Mouse (Mus musculus): ENCODE data around the gene Nt5dc2. TPM values are rescaled to one million over a fixed set of nuclear protein-coding genes. Genes with fewer than 3 reads are reported as not detected.

Nt5dc2 gene
- polyA plus RNA-seq, 1 experiment from 2014 or later, result 451 TPM

DNA sequence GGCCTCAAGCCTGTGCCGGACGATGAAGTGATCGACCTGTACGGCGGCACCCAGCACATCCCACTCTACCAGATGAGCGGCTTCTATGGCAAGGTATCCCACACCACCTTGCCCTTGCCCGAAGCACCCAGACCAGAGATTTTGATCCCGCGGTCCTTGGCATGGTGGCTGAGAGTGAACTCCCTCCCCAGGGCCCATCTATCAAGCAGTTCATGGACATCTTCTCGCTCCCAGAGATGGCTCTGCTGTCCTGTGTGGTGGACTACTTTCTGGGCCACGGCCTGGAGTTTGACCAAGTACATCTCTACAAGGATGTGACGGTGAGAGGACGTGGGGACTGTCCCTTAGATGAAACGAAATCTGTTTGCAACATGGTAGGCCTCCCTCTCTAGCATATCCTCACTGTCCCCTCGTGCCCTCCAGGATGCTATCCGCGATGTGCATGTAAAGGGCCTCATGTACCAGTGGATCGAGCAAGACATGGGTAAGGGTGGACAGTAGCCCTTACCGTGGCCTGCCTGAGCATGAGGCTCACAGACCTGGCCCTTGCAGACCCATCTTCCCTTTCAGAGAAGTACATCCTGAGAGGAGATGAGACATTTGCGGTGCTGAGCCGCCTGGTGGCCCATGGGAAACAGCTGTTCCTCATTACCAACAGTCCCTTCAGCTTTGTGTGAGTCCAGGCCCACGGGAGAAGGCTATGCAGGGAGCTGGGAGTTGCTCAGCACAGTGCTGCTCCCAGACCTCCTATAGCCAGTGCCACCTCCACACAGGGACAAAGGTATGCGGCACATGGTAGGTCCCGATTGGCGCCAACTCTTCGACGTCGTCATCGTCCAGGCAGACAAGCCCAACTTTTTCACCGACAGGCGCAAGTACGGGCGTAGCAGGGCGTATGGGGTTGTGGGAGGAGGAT, 4.9 kb downstream of the Nt5dc2 start:
- WGBS, result 91% methylated on average over 34 of the region's 34 CpGs
- peaks cover 34% of the 10 kb centered on the region for H3K4me1 ChIP-seq
- peaks cover 61% of the 10 kb centered on the region for H3K36me3 ChIP-seq
- H3K4me2 ChIP-seq, result no peak overlapping the region
- no peaks in the 10 kb centered on the region for H3K9me3 ChIP-seq
- H3K4me3 ChIP-seq, result no peak overlapping the region
- H3K27ac ChIP-seq, result no peak overlapping the region
- H3K9ac ChIP-seq, result no peak overlapping the region
- H3K27me3 ChIP-seq, result no peaks in the 10 kb centered on the region
- no peak for ATAC-seq (ENCODE audit: borderline replicate concordance, extremely low read depth, low FRiP score, low TSS enrichment)

GRCm38 (mm10) chr14:31136411-31137280, 5.8 kb downstream of the Nt5dc2 start:
- no peaks in the 10 kb centered on the region for H3K9me3 ChIP-seq
- peak overlapping the region; percentile 54 for H3K27ac ChIP-seq
- H3K4me3 ChIP-seq, result no peak overlapping the region
- WGBS, result 88% methylated on average over 26 of the region's 26 CpGs
- H3K27me3 ChIP-seq, result no peaks in the 10 kb centered on the region
- no peak overlapping the region for H3K4me2 ChIP-seq
- peaks cover 34% of the 10 kb centered on the region for H3K4me1 ChIP-seq
- H3K36me3 ChIP-seq, result peaks cover 70% of the 10 kb centered on the region
- ATAC-seq (ENCODE audit: borderline replicate concordance, extremely low read depth, low FRiP score, low TSS enrichment), result no peak
- H3K9ac ChIP-seq, result no peak overlapping the region

GRCm38 (mm10) chr14:31137281-31137595, 6.4 kb downstream of the Nt5dc2 start:
- Histone ChIP-seq H3K9me3 (no peaks in the 10 kb centered on the region), H3K4me2 (no peak overlapping the region), H3K4me3 (no peak overlapping the region), H3K36me3 (peaks cover 76% of the 10 kb centered on the region), H3K27ac (peak overlapping the region; percentile 54), H3K9ac (no peak overlapping the region), H3K4me1 (peaks cover 30% of the 10 kb centered on the region), H3K27me3 (no peaks in the 10 kb centered on the region)
- WGBS, result 73% methylated on average over 10 of the region's 10 CpGs
- no peak for ATAC-seq (ENCODE audit: borderline replicate concordance, extremely low read depth, low FRiP score, low TSS enrichment)

DNA sequence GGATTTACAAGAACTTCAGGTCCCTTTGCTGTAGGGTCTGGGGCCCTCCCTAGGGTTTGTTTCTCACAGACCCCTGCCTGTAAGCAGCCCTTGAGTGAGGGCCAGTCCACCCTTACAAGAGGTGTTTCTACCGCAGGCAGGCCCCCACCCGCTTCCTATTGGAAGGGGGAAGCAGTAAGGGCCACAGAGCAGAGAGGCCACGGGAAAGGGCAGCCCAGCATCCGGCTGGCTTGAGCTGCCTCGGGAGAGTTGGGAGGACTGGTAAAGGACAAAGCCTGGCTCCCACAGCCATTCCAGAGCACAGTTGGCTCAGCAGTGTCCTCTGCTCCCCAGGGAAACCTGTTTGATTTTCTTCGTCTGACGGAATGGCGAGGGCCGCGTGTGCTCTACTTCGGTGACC, 6.9 kb downstream of the Nt5dc2 start:
- ATAC-seq (ENCODE audit: borderline replicate concordance, extremely low read depth, low FRiP score, low TSS enrichment), result no peak
- H3K27ac ChIP-seq, result peak overlapping the region; percentile 54
- peaks cover 82% of the 10 kb centered on the region for H3K36me3 ChIP-seq
- WGBS, result 68% methylated on average over 11 of the region's 11 CpGs
- no peak overlapping the region for H3K4me2 ChIP-seq
- no peaks in the 10 kb centered on the region for H3K27me3 ChIP-seq
- H3K9ac ChIP-seq, result no peak overlapping the region
- no peak overlapping the region for H3K4me3 ChIP-seq
- H3K4me1 ChIP-seq, result peaks cover 24% of the 10 kb centered on the region
- H3K9me3 ChIP-seq, result no peaks in the 10 kb centered on the region

GRCm38 (mm10) chr14:31138219-31138896, 7.5 kb downstream of the Nt5dc2 start:
- WGBS, result 83% methylated on average over 31 of the region's 35 CpGs
- ATAC-seq (ENCODE audit: borderline replicate concordance, extremely low read depth, low FRiP score, low TSS enrichment), result no peak
- H3K36me3 ChIP-seq, result peaks cover 86% of the 10 kb centered on the region
- no peak overlapping the region for H3K4me2 ChIP-seq
- H3K27ac ChIP-seq, result no peak overlapping the region
- H3K9ac ChIP-seq, result no peak overlapping the region
- H3K4me3 ChIP-seq, result no peak overlapping the region
- no peaks in the 10 kb centered on the region for H3K27me3 ChIP-seq
- no peaks in the 10 kb centered on the region for H3K9me3 ChIP-seq
- H3K4me1 ChIP-seq, result peaks cover 19% of the 10 kb centered on the region

GRCm38 (mm10) chr14:31138897-31139429, 8.1 kb downstream of the Nt5dc2 start:
- H3K4me2 ChIP-seq, result no peak overlapping the region
- no peak overlapping the region for H3K4me3 ChIP-seq
- no peak overlapping the region; the same call in 1 of the 2 replicates for H3K27ac ChIP-seq
- no peaks in the 10 kb centered on the region for H3K9me3 ChIP-seq
- H3K4me1 ChIP-seq, result peaks cover 13% of the 10 kb centered on the region
- no peaks in the 10 kb centered on the region for H3K27me3 ChIP-seq
- no peak overlapping the region for H3K9ac ChIP-seq
- H3K36me3 ChIP-seq, result peaks cover 86% of the 10 kb centered on the region
- 86% methylated on average over 9 of the region's 9 CpGs for WGBS
- ATAC-seq (ENCODE audit: borderline replicate concordance, extremely low read depth, low FRiP score, low TSS enrichment), result no peak

GRCm38 (mm10) chr14:31139666-31140065, 8.8 kb downstream of the Nt5dc2 start:
- no peaks in the 10 kb centered on the region for H3K27me3 ChIP-seq
- no peaks in the 10 kb centered on the region for H3K9me3 ChIP-seq
- ATAC-seq (ENCODE audit: borderline replicate concordance, extremely low read depth, low FRiP score, low TSS enrichment), result no peak
- 90% methylated on average over 12 of the region's 12 CpGs for WGBS
- H3K36me3 ChIP-seq, result peaks cover 85% of the 10 kb centered on the region
- H3K4me2 ChIP-seq, result no peak overlapping the region
- no peak overlapping the region for H3K9ac ChIP-seq
- peaks cover 6% of the 10 kb centered on the region for H3K4me1 ChIP-seq
- no peak overlapping the region for H3K27ac ChIP-seq
- H3K4me3 ChIP-seq, result no peak overlapping the region

GRCm38 (mm10) chr14:31140141-31140540, 9.3 kb downstream of the Nt5dc2 start:
- WGBS, result 90% methylated on average over 15 of the region's 15 CpGs
- no peaks in the 10 kb centered on the region for H3K9me3 ChIP-seq
- no peak for ATAC-seq (ENCODE audit: borderline replicate concordance, extremely low read depth, low FRiP score, low TSS enrichment)
- H3K4me3 ChIP-seq, result no peak overlapping the region
- 0 out of 2 replicates have a peak, but pooled peaks cover 3% of the 10 kb centered on the region for H3K4me1 ChIP-seq
- H3K27me3 ChIP-seq, result no peaks in the 10 kb centered on the region
- no peak overlapping the region for H3K27ac ChIP-seq
- H3K4me2 ChIP-seq, result no peak overlapping the region
- H3K9ac ChIP-seq, result no peak overlapping the region
- H3K36me3 ChIP-seq, result peaks cover 81% of the 10 kb centered on the region

DNA sequence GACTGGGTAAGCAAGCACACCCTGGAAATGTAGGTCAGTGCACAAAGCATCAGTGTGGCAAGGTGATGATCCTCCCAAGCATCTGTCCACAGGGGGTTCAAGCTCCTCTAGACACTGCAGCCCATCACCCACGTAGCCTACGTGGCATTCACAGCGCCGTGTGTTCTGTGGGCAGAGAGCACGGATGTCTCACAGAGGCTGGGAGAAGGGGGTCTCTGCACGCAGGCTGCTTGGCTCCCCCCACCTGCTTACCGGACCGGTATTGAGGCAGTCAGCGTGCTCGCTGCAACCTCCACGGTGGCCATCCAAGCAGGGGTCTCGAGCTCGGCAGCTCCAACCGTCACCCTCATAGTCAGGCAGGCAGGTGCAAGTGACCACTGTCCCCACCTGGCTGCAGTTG, 10.2 kb downstream of the Nt5dc2 start:
- ATAC-seq (ENCODE audit: borderline replicate concordance, extremely low read depth, low FRiP score, low TSS enrichment), result no peak
- Histone ChIP-seq H3K4me1 (0 out of 2 replicates have a peak, but pooled peaks cover 3% of the 10 kb centered on the region), H3K9ac (no peak overlapping the region), H3K27ac (no peak overlapping the region), H3K4me2 (no peak overlapping the region), H3K9me3 (no peaks in the 10 kb centered on the region), H3K4me3 (no peak overlapping the region), H3K36me3 (peaks cover 73% of the 10 kb centered on the region), H3K27me3 (no peaks in the 10 kb centered on the region)
- 92% methylated on average over 14 of the region's 14 CpGs for WGBS

- WGBS, result 88% methylated on average over 11 of the region's 11 CpGs
- no peaks in the 10 kb centered on the region for H3K4me1 ChIP-seq
- peaks cover 26% of the 10 kb centered on the region for H3K36me3 ChIP-seq
- H3K27ac ChIP-seq, result no peak overlapping the region
- H3K4me3 ChIP-seq, result no peak overlapping the region
- no peak for ATAC-seq (ENCODE audit: borderline replicate concordance, extremely low read depth, low FRiP score, low TSS enrichment)
- H3K4me2 ChIP-seq, result no peak overlapping the region
- no peaks in the 10 kb centered on the region for H3K27me3 ChIP-seq
- no peaks in the 10 kb centered on the region for H3K9me3 ChIP-seq
- no peak overlapping the region for H3K9ac ChIP-seq
These were observed 14.8 kb downstream of the Nt5dc2 start for GRCm38 (mm10) chr14:31145694-31146093.

Data from lung, embryonic 15.5 days (tissue).